Mouse (Mus musculus): ENCODE data around the gene Neu4.

DNA sequence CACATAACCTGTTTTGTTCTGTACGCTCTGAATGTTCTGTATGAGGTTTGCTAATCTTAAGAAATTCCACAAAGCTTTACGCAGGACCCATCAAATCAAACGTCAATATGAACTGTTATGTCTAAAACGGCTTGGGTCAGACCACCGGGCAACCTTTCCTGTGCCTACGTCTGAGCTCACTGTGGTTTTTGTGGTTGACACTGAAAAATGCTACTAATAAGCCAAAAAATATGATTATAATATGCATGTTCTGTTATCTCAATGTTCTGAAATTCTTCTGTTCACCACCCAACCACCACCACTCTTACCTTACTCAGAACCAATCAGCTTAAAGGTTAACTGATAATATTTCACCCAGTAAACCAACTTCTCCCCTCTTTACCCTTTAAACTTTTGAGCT is 54.5 kb downstream of the Neu4 start:
- TF ChIP-seq POLR2A (IDR thresholded peaks at IDR 0.05; ENCODE audit: borderline replicate concordance, low read depth, low read length) = no peak
- no peak for TF ChIP-seq CTCF (IDR thresholded peaks at IDR 0.05; ENCODE audit: low read depth, low read length)

Data from bone marrow macrophage, adult 2 months (primary cell).